ENCODE assay signal across 8 mouse cellular contexts in the genomic region with DNA sequence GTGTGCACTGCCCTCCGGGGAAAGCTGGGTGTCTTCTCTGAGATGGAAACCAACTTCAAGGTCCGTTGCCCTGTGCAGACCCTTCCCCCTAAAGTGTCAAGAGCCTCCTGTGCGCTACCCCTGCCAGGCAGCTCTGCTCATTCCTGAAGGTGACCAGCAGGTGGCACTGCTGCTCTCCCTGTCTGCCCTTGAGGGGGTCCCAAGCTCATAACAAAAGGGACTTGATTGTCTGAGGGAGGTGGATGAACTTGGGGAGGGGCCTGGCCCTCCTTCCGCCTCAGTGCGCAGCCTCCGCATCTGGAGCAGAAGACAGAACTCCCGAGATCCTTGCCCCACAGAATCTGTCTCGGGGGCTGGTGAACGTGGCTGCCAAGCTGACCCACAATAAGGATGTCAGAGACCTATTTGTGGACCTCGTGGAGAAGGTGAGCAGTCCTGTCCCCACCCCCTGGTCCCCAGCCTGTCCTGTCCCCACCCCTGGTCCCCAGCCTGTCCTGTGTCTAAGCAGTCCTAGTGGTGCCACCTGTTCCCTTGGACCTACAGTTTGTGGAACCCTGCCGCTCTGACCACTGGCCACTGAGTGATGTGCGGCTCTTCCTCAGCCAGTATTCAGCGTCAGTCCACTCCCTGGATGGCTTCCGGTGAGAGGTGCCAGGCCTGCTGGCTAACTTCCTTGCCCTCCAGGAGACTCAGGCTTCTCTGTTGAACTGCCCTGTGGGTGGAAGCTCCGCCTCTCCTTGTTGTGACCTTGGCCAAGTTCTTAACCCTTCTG. TPM values are rescaled to one million over a fixed set of nuclear protein-coding genes. Genes with fewer than 3 reads are reported as not detected.
DNase-seq lines count a peak whose midpoint lies in the region; ATAC-seq and TF ChIP-seq lines count a peak whose summit lies in the region.

No protein-coding gene starts in this region.

- H3K9ac ChIP-seq in liver, embryonic 12.5 days, result no peak overlapping the region; the same call in 1 of the 2 replicates
- peak overlapping the region; percentile 58 for H3K9ac ChIP-seq in forebrain, embryonic 14.5 days (ENCODE audit: low read length)

- no peaks in the 10 kb centered on the region for H3K9me3 ChIP-seq in liver, embryonic 12.5 days (replicated peaks)
- no peaks in the 10 kb centered on the region for H3K9me3 ChIP-seq in forebrain, embryonic 14.5 days (replicated peaks; ENCODE audit: control insufficient read depth, low read length)

- peak; percentile 60 for DNase-seq in liver
- peak; percentile 77 for DNase-seq in brain, adult 2 months (ENCODE audit: low read depth, low spot score)
- peak; percentile 88 for DNase-seq in forebrain, embryonic 14.5 days (ENCODE audit: low spot score)
- peak; percentile 70 for DNase-seq in induced T-regulatory cell, adult 2 months (ENCODE audit: low read depth)
- DNase-seq in lung, adult 2 months, result peak; percentile 60
- DNase-seq in retina, embryonic 14.5 days (ENCODE audit: low spot score), result peak; percentile 92

- no peak overlapping the region for H3K27ac ChIP-seq in liver, embryonic 12.5 days
- H3K27ac ChIP-seq in forebrain, embryonic 14.5 days (ENCODE audit: low read depth, low read length), result peak overlapping the region; percentile 52; the same call in 1 of the 2 replicates

- H3K4me3 ChIP-seq in liver, embryonic 12.5 days, result no peak overlapping the region
- H3K4me3 ChIP-seq in forebrain, embryonic 14.5 days (ENCODE audit: low read depth, low read length), result peak overlapping the region; percentile 11
- no peak overlapping the region for H3K4me3 ChIP-seq in lung, adult 2 months (replicated peaks; ENCODE audit: extremely low read depth, low read depth, low read length)

- TF ChIP-seq POLR2A in lung, adult 2 months (IDR thresholded peaks at IDR 0.05; ENCODE audit: borderline replicate concordance, extremely low read depth, low read depth, low read length), result peak; percentile 42; the same call in 1 of the 2 replicates

- peaks cover 52% of the 10 kb centered on the region for H3K36me3 ChIP-seq in liver, embryonic 12.5 days
- peaks cover 58% of the 10 kb centered on the region for H3K36me3 ChIP-seq in forebrain, embryonic 14.5 days (ENCODE audit: control insufficient read depth, insufficient read depth, low read length)

- no peak overlapping the region for H3K4me2 ChIP-seq in liver, embryonic 12.5 days
- H3K4me2 ChIP-seq in forebrain, embryonic 14.5 days (ENCODE audit: low read length), result peak overlapping the region; percentile 47

- TF ChIP-seq CTCF in lung, adult 2 months (IDR thresholded peaks at IDR 0.05; ENCODE audit: insufficient read depth, low read length), result peak; percentile 82

- no peak for ATAC-seq in liver, embryonic 12.5 days
- peak; percentile 62 for ATAC-seq in forebrain, embryonic 14.5 days
- no peak for ATAC-seq in inflammation-experienced regulatory T-cells, adult 6 months

- peaks cover 24% of the 10 kb centered on the region for H3K4me1 ChIP-seq in liver, embryonic 12.5 days
- H3K4me1 ChIP-seq in forebrain, embryonic 14.5 days (ENCODE audit: control insufficient read depth, insufficient read depth, low read length), result peaks cover 14% of the 10 kb centered on the region
- peaks cover 4% of the 10 kb centered on the region for H3K4me1 ChIP-seq in lung, adult 2 months (ENCODE audit: control insufficient read depth, insufficient read depth, low read length)

- H3K27me3 ChIP-seq in liver, embryonic 12.5 days (replicated peaks), result 0 out of 2 replicates have a peak, but pooled peaks cover 3% of the 10 kb centered on the region
- no peaks in the 10 kb centered on the region for H3K27me3 ChIP-seq in forebrain, embryonic 14.5 days (replicated peaks; ENCODE audit: control insufficient read depth, insufficient read depth, low read length)

- WGBS in liver, embryonic 12.5 days (ENCODE audit: insufficient replicate concordance), result 60% methylated on average over 15 of the region's 15 CpGs
- 41% methylated on average over 15 of the region's 15 CpGs for WGBS in forebrain, embryonic 14.5 days
- 31% methylated on average over 15 of the region's 15 CpGs for WGBS in lung, adult 2 months

RNA-seq across cellular contexts. Expression of gene Fibp, which starts 3.6 kb away (rescaled TPM):
- polyA plus RNA-seq in liver, embryonic 12.5 days (2016; fragmentation: Nextera tagmentation; extraction: Ambion mirVana), result 44.3 and 45.2 TPM in 2 replicates
- polyA plus RNA-seq in forebrain, embryonic 14.5 days (2014; fragmentation: Nextera tagmentation; extraction: Ambion mirVana), result 153 and 167 TPM in 2 replicates
- polyA plus RNA-seq in lung, adult 2 months (2012; rRNA removed), result 129 and 144 TPM in 2 replicates
- 100 to 1,000 TPM in 2 of 3 experiments, 10 to 100 TPM in 1; 64.2 to 112 (median 105) TPM for polyA plus RNA-seq in inflammation-experienced regulatory T-cells, adult 6 months (2017; shearing (Covaris generic))

RNA-seq across cellular contexts. Expression of gene Ctsw, which starts 4.3 kb away (rescaled TPM):
- polyA plus RNA-seq in liver, embryonic 12.5 days (2016; fragmentation: Nextera tagmentation; extraction: Ambion mirVana), result 0.43 and 0.53 TPM in 2 replicates
- 3.4 and 5.3 TPM in 2 replicates for polyA plus RNA-seq in forebrain, embryonic 14.5 days (2014; fragmentation: Nextera tagmentation; extraction: Ambion mirVana)
- polyA plus RNA-seq in lung, adult 2 months (2012; rRNA removed), result 4.9 and 5.7 TPM in 2 replicates
- polyA plus RNA-seq in inflammation-experienced regulatory T-cells, adult 6 months (2017; shearing (Covaris generic)), result 100 to 1,000 TPM; 168 to 249 (median 216) TPM

RNA-seq across cellular contexts. Expression of gene Ccdc85b, which starts 6.3 kb away (rescaled TPM):
- polyA plus RNA-seq in liver, embryonic 12.5 days (2016; fragmentation: Nextera tagmentation; extraction: Ambion mirVana), result 4.1 and 4.8 TPM in 2 replicates
- polyA plus RNA-seq in forebrain, embryonic 14.5 days (2014; fragmentation: Nextera tagmentation; extraction: Ambion mirVana), result 5.9 and 6.4 TPM in 2 replicates
- 15.8 and 17.0 TPM in 2 replicates for polyA plus RNA-seq in lung, adult 2 months (2012; rRNA removed)
- under 1 TPM; 0.47 to 0.74 (median 0.65) TPM for polyA plus RNA-seq in inflammation-experienced regulatory T-cells, adult 6 months (2017; shearing (Covaris generic))

RNA-seq across cellular contexts. Expression of gene Efemp2, which starts 9.8 kb away (rescaled TPM):
- polyA plus RNA-seq in liver, embryonic 12.5 days (2016; fragmentation: Nextera tagmentation; extraction: Ambion mirVana), result 30.0 and 30.6 TPM in 2 replicates
- polyA plus RNA-seq in forebrain, embryonic 14.5 days (2014; fragmentation: Nextera tagmentation; extraction: Ambion mirVana), result 25.1 and 29.0 TPM in 2 replicates
- 96.9 and 103 TPM in 2 replicates for polyA plus RNA-seq in lung, adult 2 months (2012; rRNA removed)
- 1 to 10 TPM; 2.9 to 4.3 (median 3.8) TPM for polyA plus RNA-seq in inflammation-experienced regulatory T-cells, adult 6 months (2017; shearing (Covaris generic))

RNA-seq across cellular contexts. Expression of gene Fosl1, which starts 16.6 kb away (rescaled TPM):
- polyA plus RNA-seq in liver, embryonic 12.5 days (2016; fragmentation: Nextera tagmentation; extraction: Ambion mirVana), result not detected in 2 replicates
- polyA plus RNA-seq in forebrain, embryonic 14.5 days (2014; fragmentation: Nextera tagmentation; extraction: Ambion mirVana), result not detected in 2 replicates
- 0.34 and 0.36 TPM in 2 replicates for polyA plus RNA-seq in lung, adult 2 months (2012; rRNA removed)
- polyA plus RNA-seq in inflammation-experienced regulatory T-cells, adult 6 months (2017; shearing (Covaris generic)), result not detected

Comparison
In these comparisons a context has a peak if more than half of its experiments do, and no peak if none do; other contexts are left out.
1. RNA of gene Ctsw, which starts 4.3 kb away (polyA plus RNA-seq): 168 to 249 TPM in inflammation-experienced regulatory T-cells, adult 6 months; 3.4 to 5.3 TPM in forebrain, embryonic 14.5 days, 4.9 to 5.7 TPM in lung, adult 2 months and 0.43 to 0.53 TPM in liver, embryonic 12.5 days; every median in the first group is over 10 times any median in the second.
2. Peak in every context shown above with its lines, with median percentiles within 50 percentile points of each other: DNase-seq.